Mouse (Mus musculus): ENCODE data around the gene Bpifb1. TPM values are rescaled to one million over a fixed set of nuclear protein-coding genes. Genes with fewer than 3 reads are reported as not detected.
"Not testable (repeated sequence)": the region's sequence is repeated elsewhere in the genome, so short reads cannot be mapped to it uniquely, and the experiment has no call there.

The Bpifb1 gene
- polyA plus RNA-seq, 1 experiment from 2014 or later, result 1.5 TPM

DNA sequence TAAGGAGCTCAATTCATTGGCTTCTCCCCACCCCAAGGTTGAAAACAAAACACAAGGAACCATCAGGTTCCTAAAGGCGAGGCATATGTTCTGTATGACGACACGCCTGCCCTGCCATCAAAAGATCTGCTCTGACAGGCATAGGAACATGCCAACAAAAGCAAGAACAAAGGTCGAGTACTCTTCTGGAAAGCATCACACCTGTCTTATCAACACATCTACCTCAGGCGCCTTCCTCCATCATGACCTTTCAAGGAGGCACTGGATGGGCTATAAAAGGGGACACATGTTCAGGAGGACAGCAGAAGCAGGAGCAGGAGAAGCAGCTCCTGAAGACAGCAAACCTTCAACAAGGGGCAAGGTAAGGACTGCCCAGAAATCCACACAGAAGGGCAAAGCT lies 66.9 kb downstream of the Bpifb1 start, which contains the start of gene Bpifb9a:
Gene Bpifb9a (plus strand): TSS at position 301 of the 400 bp plus-strand sequence.
- H3K27ac ChIP-seq (ENCODE audit: low read length); H3K27me3 ChIP-seq (ENCODE audit: control insufficient read depth, insufficient read depth, low read depth, low read length); H3K4me3 ChIP-seq (ENCODE audit: low read length); ATAC-seq (ENCODE audit: low read depth); H3K9me3 ChIP-seq (ENCODE audit: control insufficient read depth, low read length); H3K36me3 ChIP-seq (ENCODE audit: control insufficient read depth, insufficient read depth, low read length); H3K4me1 ChIP-seq (replicated peaks; ENCODE audit: control insufficient read depth, insufficient read depth, low read length); H3K4me2 ChIP-seq (ENCODE audit: low read depth, low read length); H3K9ac ChIP-seq (ENCODE audit: low read length): not testable (repeated sequence)
- 72% methylated on average over 5 of the region's 5 CpGs for WGBS

DNA sequence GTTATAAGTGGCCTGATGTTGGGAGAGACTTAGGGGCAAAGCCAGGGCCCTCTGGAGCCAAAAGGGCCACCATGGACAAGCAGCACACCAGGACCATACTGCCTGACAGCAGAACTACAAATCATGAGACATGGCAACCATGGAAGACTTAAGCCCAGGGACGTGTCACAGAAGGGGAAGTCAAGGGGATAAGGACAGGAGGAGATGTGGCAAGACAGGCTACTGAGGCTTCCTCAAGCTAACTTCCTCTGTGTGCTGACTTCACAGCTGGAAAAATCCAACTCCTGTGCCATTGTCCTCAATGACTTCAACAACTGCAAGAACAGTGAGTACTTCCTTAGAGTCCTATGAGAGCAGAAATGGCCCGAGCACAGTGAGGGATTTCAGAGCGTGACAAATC lies 73.8 kb downstream of the Bpifb1 start:
- not testable (repeated sequence) for H3K4me3 ChIP-seq (ENCODE audit: low read length); H3K27me3 ChIP-seq (ENCODE audit: control insufficient read depth, insufficient read depth, low read depth, low read length); H3K27ac ChIP-seq (ENCODE audit: low read length); H3K9me3 ChIP-seq (ENCODE audit: control insufficient read depth, low read length); ATAC-seq (ENCODE audit: low read depth); H3K4me1 ChIP-seq (replicated peaks; ENCODE audit: control insufficient read depth, insufficient read depth, low read length); H3K9ac ChIP-seq (ENCODE audit: low read length); H3K4me2 ChIP-seq (ENCODE audit: low read depth, low read length); H3K36me3 ChIP-seq (ENCODE audit: control insufficient read depth, insufficient read depth, low read length)
- WGBS, result 74% methylated on average over 3 of the region's 3 CpGs

Other genes starting within 250 kb of the Bpifb1 start
- not detected in 2 replicates for gene Bpifa6, start 215.9 kb upstream of the Bpifb1 start, polyA plus RNA-seq (2015; fragmentation: Nextera tagmentation; extraction: Ambion mirVana)
- gene Bpifa2, start 182.6 kb upstream of the Bpifb1 start, polyA plus RNA-seq (2015; fragmentation: Nextera tagmentation; extraction: Ambion mirVana), result not detected in 2 replicates
- gene Bpifa3, start 60.5 kb upstream of the Bpifb1 start, polyA plus RNA-seq (2015; fragmentation: Nextera tagmentation; extraction: Ambion mirVana), result not detected in 2 replicates
- 1.8 and 16.3 TPM in 2 replicates for gene Bpifa1, start 47.9 kb upstream of the Bpifb1 start, polyA plus RNA-seq (2015; fragmentation: Nextera tagmentation; extraction: Ambion mirVana)
- not detected in 2 replicates for gene Bpifa5, start 28.2 kb upstream of the Bpifb1 start, polyA plus RNA-seq (2015; fragmentation: Nextera tagmentation; extraction: Ambion mirVana)
- gene Bpifb5, start 32.9 kb downstream of the Bpifb1 start, polyA plus RNA-seq (2015; fragmentation: Nextera tagmentation; extraction: Ambion mirVana), result 2.3 and 2.4 TPM in 2 replicates
- gene Bpifb9a, start 67.0 kb downstream of the Bpifb1 start, polyA plus RNA-seq (2015; fragmentation: Nextera tagmentation; extraction: Ambion mirVana), result not detected in 2 replicates
- gene Bpifb9b, start 116.4 kb downstream of the Bpifb1 start, polyA plus RNA-seq (2015; fragmentation: Nextera tagmentation; extraction: Ambion mirVana), result not detected in 2 replicates
- gene Cdk5rap1, start 182.2 kb downstream of the Bpifb1 start, polyA plus RNA-seq (2015; fragmentation: Nextera tagmentation; extraction: Ambion mirVana), result 19.1 and 19.7 TPM in 2 replicates
- gene Snta1, start 217.3 kb downstream of the Bpifb1 start, polyA plus RNA-seq (2015; fragmentation: Nextera tagmentation; extraction: Ambion mirVana), result 8.2 and 8.4 TPM in 2 replicates
- gene Cbfa2t2, start 245.7 kb downstream of the Bpifb1 start, polyA plus RNA-seq (2015; fragmentation: Nextera tagmentation; extraction: Ambion mirVana), result 34.0 and 34.9 TPM in 2 replicates